Mouse (Mus musculus) embryonic fibroblast, embryonic 13.5 days (primary cell): Measurements from ENCODE around the gene Tcte1. TPM values are rescaled to one million over a fixed set of nuclear protein-coding genes. Genes with fewer than 3 reads are reported as not detected.
A peak's percentile ranks its signal among the peaks of the same experiment; 100 is the strongest.

Experiments
- H3K27ac ChIP-seq: 2 replicates; pipeline ENCODE4 v1.5.1; 2012; ENCODE audit warnings: low read length, control low read depth, inconsistent platforms; ENCODE audit not compliant: insufficient read depth
- H3K4me1 ChIP-seq: 2 replicates; pipeline ENCODE4 v1.6.1; 2011; ENCODE audit warnings: low read length; ENCODE audit not compliant: control insufficient read depth, insufficient read depth
- H3K4me3 ChIP-seq: 2 replicates; pipeline ENCODE4 v1.5.1; 2011; ENCODE audit warnings: mild to moderate bottlenecking, control low read depth, low read length; ENCODE audit not compliant: insufficient read depth
- CTCF ChIP-seq: IDR thresholded peaks from 2 replicates; pipeline ENCODE4 v1.5.1; 2011; ENCODE audit warnings: mild to moderate bottlenecking, control low read depth, low read length, moderate library complexity, borderline replicate concordance; ENCODE audit not compliant: insufficient read depth
- POLR2A ChIP-seq: IDR thresholded peaks from 2 replicates; pipeline ENCODE4 v1.6.1; 2011; ENCODE audit warnings: low read depth, mild to moderate bottlenecking, control low read depth, low read length, moderate library complexity
- polyA plus RNA-seq: library from polyadenylated mRNA; stranded (reverse); fragments of >200 nt; gene quantifications from 2 replicates; pipeline ENCODE4 v1.2.4, GENCODE M21; 2011; ENCODE audit warnings: low read depth; ENCODE audit not compliant: missing spikeins, insufficient read length

The Tcte1 gene
- polyA plus RNA-seq, 1 experiment: not detected

- TF ChIP-seq POLR2A: no peak
- no peak for TF ChIP-seq CTCF
- Histone ChIP-seq H3K4me1 (peaks cover 11% of the 10 kb centered on the region; the same call in 1 of the 2 replicates), H3K27ac (no peak overlapping the region), H3K4me3 (no peak overlapping the region; the same call in 1 of the 2 replicates)
These were observed 46.8 kb downstream of the Tcte1 start for GRCm38 (mm10) chr17:45569999-45570398.

GRCm38 (mm10) chr17:45572103-45573086, 49.2 kb downstream of the Tcte1 start:
- Histone ChIP-seq H3K4me1 (peaks cover 11% of the 10 kb centered on the region; the same call in 1 of the 2 replicates), H3K4me3 (peak overlapping the region; percentile 93), H3K27ac (peak overlapping the region; percentile 96)
- TF ChIP-seq CTCF: no peak
- TF ChIP-seq POLR2A: peak; percentile 30

GRCm38 (mm10) chr17:45573087-45573779, 50.0 kb downstream of the Tcte1 start, which contains the start of gene Hsp90ab1:
Gene Hsp90ab1 (minus strand): TSS chr17:45573271.
- peak within 1 kb of the TSS; percentile 96 for H3K27ac ChIP-seq
- H3K4me1 ChIP-seq: peaks cover 11% of the 10 kb centered on the region; the same call in 1 of the 2 replicates
- H3K4me3 ChIP-seq: peak within 1 kb of the TSS; percentile 93
- TF ChIP-seq POLR2A (peak; percentile 99), CTCF (no peak)

- Histone ChIP-seq H3K4me3 (peak overlapping the region; percentile 61), H3K4me1 (peaks cover 11% of the 10 kb centered on the region; the same call in 1 of the 2 replicates), H3K27ac (peak overlapping the region; percentile 72)
- TF ChIP-seq POLR2A (peak; percentile 45; the same call in 1 of the 2 replicates), CTCF (no peak)
These were observed 50.5 kb downstream of the Tcte1 start for GRCm38 (mm10) chr17:45573780-45574123.

GRCm38 (mm10) chr17:45574129-45574761, 51.0 kb downstream of the Tcte1 start:
- peak overlapping the region; percentile 61 for H3K4me3 ChIP-seq
- TF ChIP-seq POLR2A (no peak), CTCF (no peak)
- peaks cover 11% of the 10 kb centered on the region; the same call in 1 of the 2 replicates for H3K4me1 ChIP-seq
- H3K27ac ChIP-seq: peak overlapping the region; percentile 72

GRCm38 (mm10) chr17:45575123-45575897, 52.1 kb downstream of the Tcte1 start:
- Histone ChIP-seq H3K4me1 (peaks cover 6% of the 10 kb centered on the region; the same call in 1 of the 2 replicates), H3K27ac (no peak overlapping the region)

GRCm38 (mm10) chr17:45578242-45578641, 55.0 kb downstream of the Tcte1 start:
- no peak overlapping the region for H3K27ac ChIP-seq
- H3K4me1 ChIP-seq: 0 out of 2 replicates have a peak, but pooled peaks cover 2% of the 10 kb centered on the region
- no peak overlapping the region for H3K4me3 ChIP-seq
- TF ChIP-seq POLR2A: no peak

More at GRCm38 (mm10) chr17:45575123-45575897, 52.1 kb downstream of the Tcte1 start:
- H3K4me3 ChIP-seq: no peak overlapping the region
- TF ChIP-seq POLR2A (no peak), CTCF (no peak)

GRCm38 (mm10) chr17:45578843-45579242, 55.6 kb downstream of the Tcte1 start:
- no peak overlapping the region for H3K27ac ChIP-seq
- TF ChIP-seq CTCF (no peak), POLR2A (no peak)
- H3K4me3 ChIP-seq: no peak overlapping the region
- 0 out of 2 replicates have a peak, but pooled peaks cover 2% of the 10 kb centered on the region for H3K4me1 ChIP-seq

GRCm38 (mm10) chr17:45579554-45579953, 56.3 kb downstream of the Tcte1 start:
- Histone ChIP-seq H3K4me1 (peaks cover 3% of the 10 kb centered on the region), H3K27ac (no peak overlapping the region), H3K4me3 (no peak overlapping the region)
- TF ChIP-seq POLR2A (no peak), CTCF (no peak)
